Mouse (Mus musculus): ENCODE data around the gene Dnajc7. TPM values are rescaled to one million over a fixed set of nuclear protein-coding genes. Genes with fewer than 3 reads are reported as not detected.
A peak's percentile ranks its signal among the peaks of the same experiment; 100 is the strongest.
"Not testable (repeated sequence)": the region's sequence is repeated elsewhere in the genome, so short reads cannot be mapped to it uniquely, and the experiment has no call there.

Gene Dnajc7
- 139 and 201 TPM in 2 replicates for polyA plus RNA-seq (2012; rRNA removed)

GRCm38 (mm10) chr11:100619982-100620381 is at the start of gene Dnajc7:
Gene Dnajc7, minus strand, starts transcription at chr11:100620168.
- no peak for DNase-seq (ENCODE audit: low read depth)
- TF ChIP-seq POLR2A (IDR thresholded peaks at IDR 0.05; ENCODE audit: borderline replicate concordance, extremely low read depth, insufficient read depth, insufficient read length, poor library complexity, severe bottlenecking) (no peak), CTCF (IDR thresholded peaks at IDR 0.05; ENCODE audit: borderline replicate concordance, extremely low read depth, insufficient read depth, insufficient read length) (no peak)

GRCm38 (mm10) chr11:100659806-100660205 is 39.8 kb upstream of the Dnajc7 start:
- TF ChIP-seq CTCF (IDR thresholded peaks at IDR 0.05; ENCODE audit: borderline replicate concordance, extremely low read depth, insufficient read depth, insufficient read length): no peak
- no peak for TF ChIP-seq POLR2A (IDR thresholded peaks at IDR 0.05; ENCODE audit: borderline replicate concordance, extremely low read depth, insufficient read depth, insufficient read length, poor library complexity, severe bottlenecking)
- DNase-seq (ENCODE audit: low read depth): no peak

- TF ChIP-seq POLR2A (IDR thresholded peaks at IDR 0.05; ENCODE audit: borderline replicate concordance, extremely low read depth, insufficient read depth, insufficient read length, poor library complexity, severe bottlenecking) (no peak), CTCF (IDR thresholded peaks at IDR 0.05; ENCODE audit: borderline replicate concordance, extremely low read depth, insufficient read depth, insufficient read length) (no peak)
- DNase-seq (ENCODE audit: low read depth): peak; percentile 55
These were observed 36.5 kb upstream of the Dnajc7 start for GRCm38 (mm10) chr11:100656458-100656857.

GRCm38 (mm10) chr11:100655589-100655988 is 35.6 kb upstream of the Dnajc7 start:
- TF ChIP-seq CTCF (IDR thresholded peaks at IDR 0.05; ENCODE audit: borderline replicate concordance, extremely low read depth, insufficient read depth, insufficient read length): peak; percentile 21; the same call in 1 of the 2 replicates
- not testable (repeated sequence) for DNase-seq (ENCODE audit: low read depth)

- no peak for DNase-seq (ENCODE audit: low read depth)
- TF ChIP-seq POLR2A (IDR thresholded peaks at IDR 0.05; ENCODE audit: borderline replicate concordance, extremely low read depth, insufficient read depth, insufficient read length, poor library complexity, severe bottlenecking): no peak
- no peak for TF ChIP-seq CTCF (IDR thresholded peaks at IDR 0.05; ENCODE audit: borderline replicate concordance, extremely low read depth, insufficient read depth, insufficient read length)
These were observed 31.8 kb upstream of the Dnajc7 start for GRCm38 (mm10) chr11:100651748-100652147.

GRCm38 (mm10) chr11:100651205-100651604 is 31.2 kb upstream of the Dnajc7 start:
- TF ChIP-seq CTCF (IDR thresholded peaks at IDR 0.05; ENCODE audit: borderline replicate concordance, extremely low read depth, insufficient read depth, insufficient read length): no peak
- no peak for TF ChIP-seq POLR2A (IDR thresholded peaks at IDR 0.05; ENCODE audit: borderline replicate concordance, extremely low read depth, insufficient read depth, insufficient read length, poor library complexity, severe bottlenecking)
- DNase-seq (ENCODE audit: low read depth): no peak

GRCm38 (mm10) chr11:100648405-100648804 is 28.4 kb upstream of the Dnajc7 start:
- TF ChIP-seq POLR2A (IDR thresholded peaks at IDR 0.05; ENCODE audit: borderline replicate concordance, extremely low read depth, insufficient read depth, insufficient read length, poor library complexity, severe bottlenecking) (no peak), CTCF (IDR thresholded peaks at IDR 0.05; ENCODE audit: borderline replicate concordance, extremely low read depth, insufficient read depth, insufficient read length) (no peak)
- DNase-seq (ENCODE audit: low read depth): no peak

- peak; percentile 44 for DNase-seq (ENCODE audit: low read depth)
- TF ChIP-seq POLR2A (IDR thresholded peaks at IDR 0.05; ENCODE audit: borderline replicate concordance, extremely low read depth, insufficient read depth, insufficient read length, poor library complexity, severe bottlenecking) (no peak), CTCF (IDR thresholded peaks at IDR 0.05; ENCODE audit: borderline replicate concordance, extremely low read depth, insufficient read depth, insufficient read length) (peak; percentile 60)
These were observed 26.3 kb upstream of the Dnajc7 start for GRCm38 (mm10) chr11:100646265-100646664.

- peak; percentile 57 for DNase-seq (ENCODE audit: low read depth)
- TF ChIP-seq CTCF (IDR thresholded peaks at IDR 0.05; ENCODE audit: borderline replicate concordance, extremely low read depth, insufficient read depth, insufficient read length) (no peak), POLR2A (IDR thresholded peaks at IDR 0.05; ENCODE audit: borderline replicate concordance, extremely low read depth, insufficient read depth, insufficient read length, poor library complexity, severe bottlenecking) (no peak)
These were observed 23.9 kb upstream of the Dnajc7 start for GRCm38 (mm10) chr11:100643612-100644575.

- no peak for TF ChIP-seq POLR2A (IDR thresholded peaks at IDR 0.05; ENCODE audit: borderline replicate concordance, extremely low read depth, insufficient read depth, insufficient read length, poor library complexity, severe bottlenecking)
- peak; percentile 56 for TF ChIP-seq CTCF (IDR thresholded peaks at IDR 0.05; ENCODE audit: borderline replicate concordance, extremely low read depth, insufficient read depth, insufficient read length)
- DNase-seq (ENCODE audit: low read depth): peak; percentile 78
These were observed 20.4 kb upstream of the Dnajc7 start for GRCm38 (mm10) chr11:100640159-100640906.

- DNase-seq (ENCODE audit: low read depth): no peak
- no peak for TF ChIP-seq CTCF (IDR thresholded peaks at IDR 0.05; ENCODE audit: borderline replicate concordance, extremely low read depth, insufficient read depth, insufficient read length)
- TF ChIP-seq POLR2A (IDR thresholded peaks at IDR 0.05; ENCODE audit: borderline replicate concordance, extremely low read depth, insufficient read depth, insufficient read length, poor library complexity, severe bottlenecking): no peak
These were observed 14.6 kb upstream of the Dnajc7 start for GRCm38 (mm10) chr11:100634530-100634929.

All from brain, embryonic 14.5 days (tissue).